Mouse (Mus musculus): Measurements from ENCODE around the gene Rnf5.

GRCm38 (mm10) chr17:34613054-34613645, 9.7 kb upstream of the Rnf5 start:
- TF ChIP-seq USF1 (IDR thresholded peaks at IDR 0.05; ENCODE audit: low read depth) (no peak), POLR2A (IDR thresholded peaks at IDR 0.05; ENCODE audit: insufficient read length, low read depth) (no peak), E2F4 (IDR thresholded peaks at IDR 0.05; ENCODE audit: insufficient read depth) (no peak), SRF (IDR thresholded peaks at IDR 0.05; ENCODE audit: control insufficient read depth, insufficient read length, low read depth) (no peak), POLR2AphosphoS2 (IDR thresholded peaks at IDR 0.05; ENCODE audit: insufficient read length, low read depth) (no peak), REST (IDR thresholded peaks at IDR 0.05; ENCODE audit: insufficient read depth, insufficient read length) (no peak)

Data from myocyte (in vitro differentiated cells).